Mouse (Mus musculus) neural tube, embryonic 11.5 days (tissue): Measurements from ENCODE around the gene Fmnl3. TPM values are rescaled to one million over a fixed set of nuclear protein-coding genes. Genes with fewer than 3 reads are reported as not detected.

Source experiments
- ATAC-seq: fragments of 200-750 bp; cut with Nextera tagmentation; 2 replicates; pipeline ENCODE4 v1.8.0; 2017; ENCODE audit warnings: moderate number of reproducible peaks, mild to moderate bottlenecking, moderate TSS enrichment, moderate library complexity; ENCODE audit not compliant: insufficient read depth, low FRiP score, low TSS enrichment
- DNase-seq: peaks from one replicate; pipeline ENCODE4 v3.0.0-alpha.2; 2015; ENCODE audit warnings: low spot score
- H3K27ac ChIP-seq: fragments of 300-500 bp; sonication (generic); 2 replicates; pipeline ENCODE4 v1.5.1; 2014; ENCODE audit warnings: low read depth, mild to moderate bottlenecking, low read length
- H3K27me3 ChIP-seq: fragments of 300-500 bp; sonication (generic); 2 replicates; pipeline ENCODE4 v1.6.1; 2014; ENCODE audit warnings: mild to moderate bottlenecking, low read length, mixed read lengths; ENCODE audit not compliant: control insufficient read depth, insufficient read depth
- H3K36me3 ChIP-seq: fragments of 300-500 bp; sonication (generic); 2 replicates; pipeline ENCODE4 v1.6.1; 2014; ENCODE audit warnings: mild to moderate bottlenecking, low read length, moderate library complexity, mixed read lengths; ENCODE audit not compliant: control insufficient read depth, insufficient read depth
- H3K4me1 ChIP-seq: fragments of 300-500 bp; sonication (generic); 2 replicates; pipeline ENCODE4 v1.6.1; 2014; ENCODE audit warnings: low read length, mixed read lengths; ENCODE audit not compliant: control insufficient read depth, insufficient read depth
- H3K4me2 ChIP-seq: fragments of 300-500 bp; sonication (generic); 2 replicates; pipeline ENCODE4 v1.6.1; 2014; ENCODE audit warnings: low read depth, mild to moderate bottlenecking, moderate library complexity
- H3K4me3 ChIP-seq: fragments of 300-500 bp; sonication (generic); 2 replicates; pipeline ENCODE4 v1.5.1; 2014; ENCODE audit warnings: low read depth, low read length
- H3K9ac ChIP-seq: fragments of 300-500 bp; sonication (generic); 2 replicates; pipeline ENCODE4 v1.6.1; 2014; ENCODE audit warnings: mild to moderate bottlenecking, low read length
- H3K9me3 ChIP-seq: fragments of 300-500 bp; sonication (generic); 2 replicates; pipeline ENCODE4 v1.6.1; 2016; ENCODE audit warnings: low read length; ENCODE audit not compliant: control insufficient read depth
- WGBS: fragments of 180-500 bp; shearing (Covaris S2); extraction: QIAGEN DNeasy Blood & Tissue Kit; methylation state at CpG from one replicate; pipeline ENCODE4 v1.1.7; 2014; 5-methylcytosine and 5-hydroxymethylcytosine counted together
- polyA plus RNA-seq: library from polyadenylated mRNA; unstranded; fragments of >200 nt; fragmentation: Nextera tagmentation; extraction: Ambion mirVana; gene quantifications from 2 replicates; pipeline ENCODE4 v1.2.1, GENCODE M21; 2014

Fmnl3 gene
- polyA plus RNA-seq, 1 experiment from 2014 or later = 13.7 TPM

DNA sequence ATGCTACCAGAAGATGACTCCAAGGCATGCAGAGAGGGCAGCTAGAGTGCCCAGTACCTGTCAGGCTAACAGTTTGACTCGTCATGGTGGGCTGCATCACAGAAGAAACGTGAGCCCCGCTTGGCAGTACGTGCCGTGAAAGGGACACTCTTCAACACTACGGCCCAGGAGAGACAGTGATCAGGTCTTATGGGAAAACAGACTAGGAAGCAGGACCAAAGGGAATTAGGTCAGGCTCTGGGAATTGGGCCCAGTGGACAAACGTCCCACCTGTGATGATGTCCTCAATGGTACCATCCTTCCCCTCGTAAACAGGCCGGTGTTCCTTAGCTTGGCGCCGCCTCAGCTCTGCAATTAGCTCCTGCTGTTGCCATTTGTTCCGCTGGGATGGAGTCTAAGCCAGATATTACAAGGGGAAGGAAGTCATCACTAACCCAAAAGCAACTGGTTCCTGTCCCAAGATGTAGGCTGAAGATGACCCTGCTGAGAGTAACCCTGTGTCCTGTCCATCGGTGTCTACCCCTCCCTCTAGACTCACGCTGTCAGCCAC is 51.3 kb downstream of the Fmnl3 start:
- no peaks in the 10 kb centered on the region for H3K27me3 ChIP-seq
- H3K9ac ChIP-seq = no peak overlapping the region
- H3K27ac ChIP-seq = no peak overlapping the region
- H3K9me3 ChIP-seq = no peaks in the 10 kb centered on the region
- WGBS = 78% methylated on average over 14 of the region's 14 CpGs
- no peak overlapping the region for H3K4me3 ChIP-seq
- peaks cover 27% of the 10 kb centered on the region for H3K36me3 ChIP-seq
- ATAC-seq (no peak), DNase-seq (no peak)
- no peak overlapping the region for H3K4me2 ChIP-seq
- H3K4me1 ChIP-seq = no peaks in the 10 kb centered on the region

- Histone ChIP-seq H3K4me1 (no peaks in the 10 kb centered on the region), H3K4me3 (no peak overlapping the region), H3K9ac (no peak overlapping the region), H3K9me3 (no peaks in the 10 kb centered on the region), H3K27me3 (no peaks in the 10 kb centered on the region), H3K4me2 (no peak overlapping the region), H3K27ac (no peak overlapping the region), H3K36me3 (peaks cover 27% of the 10 kb centered on the region)
- DNase-seq (no peak), ATAC-seq (no peak)
- WGBS = 91% methylated on average over 6 of the region's 6 CpGs
These were observed 52.2 kb downstream of the Fmnl3 start for GRCm38 (mm10) chr15:99318071-99318470.

DNA sequence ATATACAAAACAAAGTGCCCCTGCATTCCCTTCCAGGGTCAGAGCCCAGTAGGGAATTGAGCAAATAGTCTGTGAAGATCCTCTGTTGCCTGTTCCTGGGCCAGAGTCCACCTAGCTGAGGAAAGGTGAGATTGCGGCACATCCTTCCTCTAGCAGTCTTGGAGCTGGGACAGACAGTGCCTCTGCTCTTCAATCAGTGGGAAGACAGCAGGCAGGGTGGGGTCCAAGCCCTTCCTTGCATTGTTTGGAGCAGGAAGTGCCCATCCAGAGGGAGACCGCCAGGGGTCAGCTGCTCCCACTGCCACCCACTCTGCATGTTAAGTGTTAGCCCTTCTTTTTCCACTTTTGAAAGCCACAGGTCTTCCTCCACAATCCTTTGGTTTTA is 53.0 kb downstream of the Fmnl3 start:
- H3K27me3 ChIP-seq = no peaks in the 10 kb centered on the region
- DNase-seq (no peak), ATAC-seq (no peak)
- H3K9ac ChIP-seq = no peak overlapping the region
- no peak overlapping the region for H3K27ac ChIP-seq
- peaks cover 27% of the 10 kb centered on the region for H3K36me3 ChIP-seq
- no peaks in the 10 kb centered on the region for H3K4me1 ChIP-seq
- no peaks in the 10 kb centered on the region for H3K9me3 ChIP-seq
- no peak overlapping the region for H3K4me2 ChIP-seq
- H3K4me3 ChIP-seq = no peak overlapping the region
- WGBS = 75% methylated on average over 2 of the region's 2 CpGs

DNA sequence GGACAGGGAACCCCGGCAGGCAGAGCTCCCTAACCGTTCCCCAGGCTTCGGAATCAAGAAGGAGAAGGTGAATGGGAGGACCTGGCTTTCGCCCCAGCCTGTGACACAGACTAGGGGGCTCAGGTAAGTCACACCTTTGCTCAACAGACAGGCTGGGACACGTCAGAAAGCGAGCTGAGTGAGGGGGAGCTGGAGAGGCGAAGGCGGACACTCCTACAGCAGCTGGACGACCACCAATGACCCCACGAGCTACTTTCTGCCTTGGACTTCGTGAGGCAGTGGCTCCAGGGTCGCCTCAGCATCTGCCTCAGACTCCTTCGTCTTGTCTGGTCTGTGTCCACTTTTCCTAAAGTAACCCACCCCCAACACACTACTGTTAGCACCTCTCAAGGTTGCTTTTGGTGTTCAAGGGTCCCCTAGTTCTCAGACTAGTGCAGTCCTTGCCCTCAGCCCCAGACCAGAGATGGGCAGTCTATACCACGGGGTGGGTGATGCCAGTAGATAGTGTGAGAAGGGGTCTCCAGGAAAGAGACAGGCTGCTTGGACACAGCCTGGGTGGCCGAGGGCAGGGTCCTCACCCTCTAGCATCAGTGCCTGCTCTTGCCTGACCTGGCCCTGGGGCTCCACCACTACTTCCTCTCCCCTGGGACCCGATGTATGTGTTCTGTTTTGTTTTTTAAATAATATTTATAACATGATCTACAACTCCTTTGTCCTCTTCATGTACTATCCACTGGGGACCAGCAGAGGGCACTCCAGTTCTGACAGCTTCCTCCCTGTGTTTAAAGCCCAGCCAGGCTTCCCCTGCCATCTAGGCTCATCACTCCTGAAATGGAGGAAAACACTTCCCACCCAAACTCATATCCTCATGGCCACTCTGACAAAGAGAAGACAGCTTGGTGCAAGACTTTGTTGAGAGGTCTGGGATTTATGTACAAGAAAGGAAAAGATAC is 53.7 kb downstream of the Fmnl3 start:
- H3K4me1 ChIP-seq = no peaks in the 10 kb centered on the region
- no peaks in the 10 kb centered on the region for H3K27me3 ChIP-seq
- no peaks in the 10 kb centered on the region for H3K9me3 ChIP-seq
- H3K36me3 ChIP-seq = peaks cover 25% of the 10 kb centered on the region
- peak overlapping the region; percentile 67; the same call in 1 of the 2 replicates for H3K27ac ChIP-seq
- H3K4me3 ChIP-seq = no peak overlapping the region
- DNase-seq (peak; percentile 75), ATAC-seq (no peak)
- H3K4me2 ChIP-seq = no peak overlapping the region
- WGBS = 75% methylated on average over 16 of the region's 16 CpGs
- peak overlapping the region; percentile 40; the same call in 1 of the 2 replicates for H3K9ac ChIP-seq

DNA sequence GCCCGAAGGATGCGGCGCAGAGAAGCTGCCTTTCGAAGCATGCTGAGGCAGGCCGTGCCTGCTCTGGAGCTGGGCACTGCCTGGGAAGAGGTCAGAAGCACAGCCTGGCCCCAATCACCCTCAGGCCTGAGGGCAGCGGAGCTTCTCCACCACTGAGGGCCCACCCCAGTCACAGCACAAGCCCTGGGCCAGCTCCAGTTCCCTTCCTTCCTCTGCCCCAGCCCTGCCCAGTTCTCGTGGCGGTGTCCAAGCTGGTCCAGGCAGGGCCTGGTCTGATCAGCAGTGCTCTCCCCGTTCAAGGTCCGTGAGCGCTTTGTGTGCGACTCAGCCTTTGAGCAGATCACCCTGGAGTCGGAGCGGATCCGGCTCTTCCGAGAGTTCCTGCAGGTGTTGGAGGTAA is 55.4 kb downstream of the Fmnl3 start:
- Histone ChIP-seq H3K4me2 (no peak overlapping the region), H3K27me3 (no peaks in the 10 kb centered on the region), H3K9ac (no peak overlapping the region), H3K9me3 (no peaks in the 10 kb centered on the region), H3K4me1 (no peaks in the 10 kb centered on the region), H3K27ac (no peak overlapping the region), H3K36me3 (peaks cover 20% of the 10 kb centered on the region), H3K4me3 (no peak overlapping the region)
- no peak for DNase-seq
- ATAC-seq = no peak
- WGBS = 94% methylated on average over 16 of the region's 16 CpGs

DNA sequence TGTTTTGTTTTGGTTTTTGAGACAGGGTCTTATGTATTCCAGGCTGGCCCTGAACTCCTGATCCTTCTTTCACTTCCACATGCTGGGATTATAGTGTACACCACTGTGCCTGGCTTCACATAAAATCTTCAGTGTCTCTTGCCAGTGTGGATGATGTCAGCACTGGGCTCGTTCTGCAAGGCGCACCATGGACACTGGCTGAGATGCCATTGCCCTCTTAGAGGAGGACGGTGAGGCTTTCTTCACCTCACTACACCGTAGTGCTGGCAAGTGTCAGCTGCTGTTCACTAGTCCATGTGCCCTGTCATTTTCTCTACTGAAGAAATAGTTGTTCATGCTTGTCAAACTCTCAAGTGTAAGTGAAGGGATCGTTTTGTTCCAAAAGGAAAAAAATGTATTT is 59.7 kb downstream of the Fmnl3 start:
- Histone ChIP-seq H3K27ac (no peak overlapping the region), H3K4me3 (no peak overlapping the region), H3K27me3 (no peaks in the 10 kb centered on the region), H3K36me3 (peaks cover 17% of the 10 kb centered on the region), H3K9me3 (no peaks in the 10 kb centered on the region), H3K9ac (no peak overlapping the region), H3K4me2 (no peak overlapping the region), H3K4me1 (no peaks in the 10 kb centered on the region)
- DNase-seq (no peak), ATAC-seq (no peak)
- WGBS = 92% methylated on average over 5 of the region's 5 CpGs

DNA sequence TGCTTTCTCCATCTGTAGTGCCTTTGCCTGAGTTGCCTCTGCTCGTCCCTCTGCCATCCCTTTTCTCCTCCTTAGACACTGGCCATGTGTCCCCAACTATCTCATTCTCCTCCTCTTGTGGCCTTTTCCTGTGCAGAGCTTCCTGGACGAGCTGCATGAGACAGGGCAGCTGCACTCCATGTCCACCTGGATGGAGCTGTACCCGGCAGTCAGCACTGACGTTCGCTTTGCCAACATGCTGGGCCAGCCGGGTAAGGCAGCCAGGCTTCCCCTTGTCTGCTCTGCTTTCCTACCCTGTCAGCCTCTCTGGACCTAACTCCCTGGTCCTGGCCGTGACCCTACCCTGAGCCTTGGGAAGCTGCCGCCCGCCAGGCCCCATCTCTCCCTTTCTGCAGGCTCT is 60.7 kb downstream of the Fmnl3 start:
- DNase-seq (no peak), ATAC-seq (no peak)
- H3K9ac ChIP-seq = no peak overlapping the region
- H3K9me3 ChIP-seq = no peaks in the 10 kb centered on the region
- no peaks in the 10 kb centered on the region for H3K4me1 ChIP-seq
- WGBS = 88% methylated on average over 9 of the region's 9 CpGs
- no peak overlapping the region for H3K4me2 ChIP-seq
- no peaks in the 10 kb centered on the region for H3K27me3 ChIP-seq
- H3K4me3 ChIP-seq = no peak overlapping the region
- H3K27ac ChIP-seq = no peak overlapping the region
- H3K36me3 ChIP-seq = peaks cover 15% of the 10 kb centered on the region

DNA sequence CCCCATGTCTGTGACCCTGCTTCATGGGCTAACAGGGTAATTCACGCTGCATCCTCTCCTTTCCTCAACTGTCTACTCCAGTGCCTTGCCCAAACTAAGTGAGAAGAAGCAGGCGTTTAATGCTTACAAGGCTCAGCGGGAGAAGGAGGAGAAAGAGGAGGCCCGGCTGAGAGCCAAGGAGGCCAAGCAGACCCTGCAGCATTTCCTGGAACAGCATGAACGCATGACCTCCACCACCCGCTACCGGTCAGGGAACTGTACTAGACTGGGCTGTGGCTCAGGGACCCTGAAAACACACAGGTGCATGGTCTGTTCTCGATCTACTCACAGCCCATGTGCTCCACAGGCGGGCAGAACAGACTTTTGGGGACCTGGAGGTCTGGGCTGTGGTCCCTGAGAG is 62.8 kb downstream of the Fmnl3 start:
- H3K9me3 ChIP-seq = no peaks in the 10 kb centered on the region

DNA sequence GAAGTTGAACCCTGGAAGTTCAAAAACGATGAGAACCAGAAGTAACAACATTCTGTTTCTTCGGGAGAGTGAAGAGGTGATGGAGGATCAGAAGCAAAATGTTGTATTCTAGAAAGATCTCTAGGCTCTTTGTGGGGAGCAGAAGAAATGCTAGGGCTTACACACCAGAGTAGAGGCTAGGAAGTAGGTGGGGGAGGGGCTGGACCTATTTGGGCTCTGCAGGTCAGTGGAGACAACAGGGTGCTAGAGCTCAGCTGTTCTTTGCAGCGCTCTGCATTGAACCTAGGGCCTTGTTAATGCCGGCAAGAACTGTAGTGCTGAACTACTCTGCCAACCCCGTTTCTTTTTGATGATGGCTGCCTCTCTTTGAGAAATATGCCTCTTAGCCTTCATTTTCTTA is 74.1 kb downstream of the Fmnl3 start:
- Histone ChIP-seq H3K36me3 (no peaks in the 10 kb centered on the region), H3K4me3 (no peak overlapping the region), H3K9me3 (no peaks in the 10 kb centered on the region), H3K27ac (no peak overlapping the region), H3K9ac (no peak overlapping the region), H3K4me2 (peak overlapping the region; percentile 77; the same call in 1 of the 2 replicates), H3K4me1 (peaks cover 2% of the 10 kb centered on the region; the same call in 1 of the 2 replicates), H3K27me3 (no peaks in the 10 kb centered on the region)
- DNase-seq (no peak), ATAC-seq (no peak)
- WGBS = 40% methylated on average over 5 of the region's 5 CpGs

More for the DNA sequence above, 62.8 kb downstream of the Fmnl3 start:
- no peak for DNase-seq
- WGBS = 89% methylated on average over 9 of the region's 9 CpGs
- no peak overlapping the region for H3K4me2 ChIP-seq
- no peak for ATAC-seq
- H3K27me3 ChIP-seq = no peaks in the 10 kb centered on the region
- H3K9ac ChIP-seq = no peak overlapping the region
- peaks cover 15% of the 10 kb centered on the region for H3K36me3 ChIP-seq
- H3K27ac ChIP-seq = no peak overlapping the region
- no peak overlapping the region for H3K4me3 ChIP-seq
- no peaks in the 10 kb centered on the region for H3K4me1 ChIP-seq
